Mouse (Mus musculus): ENCODE measurements around the gene Ubox5. TPM values are rescaled to one million over a fixed set of nuclear protein-coding genes. Genes with fewer than 3 reads are reported as not detected.

Gene Ubox5
- total RNA-seq (2023): 1 to 10 TPM; 4.0 to 4.6 TPM

GRCm38 (mm10) chr2:130629839-130630203, at the start of gene Ubox5, which contains the start of gene Fastkd5:
Gene Ubox5, minus strand, starts transcription at chr2:130630038.
Gene Fastkd5, minus strand, starts transcription at chr2:130630027.

GRCm38 (mm10) chr2:130667559-130667958, 37.7 kb upstream of the Ubox5 start, which contains the start of gene Itpa:
Gene Itpa, plus strand, starts transcription at chr2:130667610.

GRCm38 (mm10) chr2:130664102-130664701, 34.4 kb upstream of the Ubox5 start, which contains the start of gene Ddrgk1:
Gene Ddrgk1, minus strand, starts transcription at chr2:130664659.

GRCm38 (mm10) chr2:130642684-130643369, 13.0 kb upstream of the Ubox5 start, which contains the start of gene Lzts3:
Gene Lzts3, minus strand, starts transcription at chr2:130642803.

GRCm38 (mm10) chr2:130582552-130582951, 47.3 kb downstream of the Ubox5 start, which contains the start of gene Avp:
Gene Avp, minus strand, starts transcription at chr2:130582554.

GRCm38 (mm10) chr2:130575873-130576272, 54.0 kb downstream of the Ubox5 start, which contains the start of gene Oxt:
Gene Oxt, plus strand, starts transcription at chr2:130576173.

GRCm38 (mm10) chr2:130563212-130564055, 66.4 kb downstream of the Ubox5 start, which contains the start of gene Mrps26:
Gene Mrps26, plus strand, starts transcription at chr2:130563742.

Other genes with a start within 250 kb of the Ubox5 start
- under 1 TPM; 0.52 to 0.81 TPM for gene Cpxm1, start 232.5 kb downstream of the Ubox5 start, total RNA-seq (2023)
- not detected for gene Gm28372, start 224.8 kb downstream of the Ubox5 start, total RNA-seq (2023)
- gene 1700020A23Rik, start 224.8 kb downstream of the Ubox5 start, total RNA-seq (2023): not detected
- not detected for gene Tmem239, start 223.6 kb downstream of the Ubox5 start, total RNA-seq (2023)
- 100 to 1,000 TPM in 1 of 2 experiments, 10 to 100 TPM in 1; 92.6 to 114 TPM for gene Vps16, start 205.7 kb downstream of the Ubox5 start, total RNA-seq (2023)
- gene Pced1a, start 205.3 kb downstream of the Ubox5 start, total RNA-seq (2023): 10 to 100 TPM; 32.7 to 35.1 TPM
- gene Ptpra, start 179.8 kb downstream of the Ubox5 start, total RNA-seq (2023): 100 to 1,000 TPM; 114 to 127 TPM
- 10 to 100 TPM; 26.0 to 32.2 TPM for gene Mrps26, start 66.3 kb downstream of the Ubox5 start, total RNA-seq (2023)
- not detected for gene Oxt, start 53.9 kb downstream of the Ubox5 start, total RNA-seq (2023)
- gene Avp, start 47.5 kb downstream of the Ubox5 start, total RNA-seq (2023): not detected
- gene Fastkd5, start within 50 bp of the Ubox5 start, total RNA-seq (2023): 1 to 10 TPM; 4.6 to 5.7 TPM
- 1 to 10 TPM; 1.8 to 2.1 TPM for gene Lzts3, start 12.8 kb upstream of the Ubox5 start, total RNA-seq (2023)
- gene Ddrgk1, start 34.6 kb upstream of the Ubox5 start, total RNA-seq (2023): 100 to 1,000 TPM in 1 of 2 experiments, 10 to 100 TPM in 1; 88.5 to 112 TPM
- gene Itpa, start 37.6 kb upstream of the Ubox5 start, total RNA-seq (2023): 10 to 100 TPM; 12.2 to 12.8 TPM
- gene Slc4a11, start 67.5 kb upstream of the Ubox5 start, total RNA-seq (2023): under 1 TPM; 0.36 to 0.63 TPM

Measured in monocyte, adult 59 days (primary cell).